Mouse (Mus musculus) liver, embryonic 11.5 days (tissue): Measurements from ENCODE around the gene Snrnp35. TPM values are rescaled to one million over a fixed set of nuclear protein-coding genes. Genes with fewer than 3 reads are reported as not detected.
"Not testable (repeated sequence)": the region's sequence is repeated elsewhere in the genome, so short reads cannot be mapped to it uniquely, and the experiment has no call there.

ENCODE experiments used
- ATAC-seq: fragments of 200-750 bp; cut with Nextera tagmentation; replicated peaks from 2 replicates; pipeline ENCODE4 v1.8.0; 2017; ENCODE audit warnings: moderate number of reproducible peaks, mild to moderate bottlenecking, moderate TSS enrichment, moderate library complexity; ENCODE audit not compliant: low FRiP score
- DNase-seq: peaks from one replicate; pipeline ENCODE4 v3.0.0-alpha.2; 2017; ENCODE audit warnings: low spot score
- H3K27ac ChIP-seq: fragments of 300-500 bp; sonication (generic); 2 replicates; pipeline ENCODE4 v1.5.1; 2014; ENCODE audit warnings: mild to moderate bottlenecking, low read depth, low read length, control low read depth
- H3K27me3 ChIP-seq: fragments of 300-500 bp; sonication (generic); replicated peaks from 2 replicates; pipeline ENCODE4 v1.6.1; 2014; ENCODE audit warnings: low read length, mixed read lengths; ENCODE audit not compliant: control insufficient read depth, insufficient read depth
- H3K36me3 ChIP-seq: fragments of 300-500 bp; sonication (generic); 2 replicates; pipeline ENCODE4 v1.6.1; 2014; ENCODE audit warnings: mild to moderate bottlenecking, low read length, moderate library complexity, mixed read lengths; ENCODE audit not compliant: control insufficient read depth, insufficient read depth
- H3K4me1 ChIP-seq: fragments of 300-500 bp; sonication (generic); replicated peaks from 2 replicates; pipeline ENCODE4 v1.6.1; 2014; ENCODE audit warnings: low read length, mixed read lengths; ENCODE audit not compliant: control insufficient read depth, insufficient read depth
- H3K4me2 ChIP-seq: fragments of 300-500 bp; sonication (generic); 2 replicates; pipeline ENCODE4 v1.6.1; 2014; ENCODE audit warnings: mild to moderate bottlenecking, control low read depth, moderate library complexity
- H3K4me3 ChIP-seq: fragments of 300-500 bp; sonication (generic); 2 replicates; pipeline ENCODE4 v1.5.1; 2014; ENCODE audit warnings: low read depth, low read length, control low read depth
- H3K9ac ChIP-seq: fragments of 300-500 bp; sonication (generic); 2 replicates; pipeline ENCODE4 v1.6.1; 2014; ENCODE audit warnings: low read depth, low read length, control low read depth
- H3K9me3 ChIP-seq: fragments of 300-500 bp; sonication (generic); 2 replicates; pipeline ENCODE4 v1.6.1; 2016; ENCODE audit warnings: low read length, inconsistent platforms, mixed read lengths; ENCODE audit not compliant: control insufficient read depth
- WGBS: fragments of 180-500 bp; shearing (Covaris S2); extraction: QIAGEN DNeasy Blood & Tissue Kit; methylation state at CpG from one replicate; pipeline ENCODE4 v1.1.7; 2014; 5-methylcytosine and 5-hydroxymethylcytosine counted together
- polyA plus RNA-seq: library from polyadenylated mRNA; unstranded; fragments of >200 nt; fragmentation: Nextera tagmentation; extraction: Ambion mirVana; gene quantifications from 2 replicates; pipeline ENCODE4 v1.2.1, GENCODE M21; 2014

Snrnp35 gene
- polyA plus RNA-seq, 1 experiment from 2014 or later, result 14.0 TPM

GRCm38 (mm10) chr5:124499001-124499400 lies 16.1 kb downstream of the Snrnp35 start:
- H3K4me3 ChIP-seq, result no peak overlapping the region
- no peak overlapping the region for H3K27ac ChIP-seq
- H3K9me3 ChIP-seq, result no peaks in the 10 kb centered on the region
- WGBS, result 35% methylated on average over 5 of the region's 5 CpGs
- DNase-seq (no peak), ATAC-seq (peak; percentile 61; the same call in 1 of the 2 replicates)
- no peak overlapping the region; the same call in 1 of the 2 replicates for H3K4me2 ChIP-seq
- H3K36me3 ChIP-seq, result peaks cover 5% of the 10 kb centered on the region
- H3K4me1 ChIP-seq, result peaks cover 20% of the 10 kb centered on the region
- no peaks in the 10 kb centered on the region for H3K27me3 ChIP-seq
- H3K9ac ChIP-seq, result no peak overlapping the region

- H3K9me3 ChIP-seq, H3K4me3 ChIP-seq, H3K27me3 ChIP-seq, H3K4me2 ChIP-seq, H3K27ac ChIP-seq, DNase-seq, H3K9ac ChIP-seq, H3K36me3 ChIP-seq, ATAC-seq: not testable (repeated sequence)
- 76% methylated on average over 2 of the region's 4 CpGs for WGBS
- H3K4me1 ChIP-seq, result peaks cover 20% of the 10 kb centered on the region
Measured at GRCm38 (mm10) chr5:124500037-124500436, 17.1 kb downstream of the Snrnp35 start.

- H3K9ac ChIP-seq, result no peak overlapping the region
- 86% methylated on average over 3 of the region's 3 CpGs for WGBS
- no peak overlapping the region for H3K4me2 ChIP-seq
- DNase-seq, result no peak
- no peak overlapping the region for H3K27ac ChIP-seq
- H3K4me3 ChIP-seq, result no peak overlapping the region
- no peaks in the 10 kb centered on the region for H3K27me3 ChIP-seq
- ATAC-seq, result no peak
- H3K4me1 ChIP-seq, result peaks cover 20% of the 10 kb centered on the region
- H3K9me3 ChIP-seq, result no peaks in the 10 kb centered on the region
- peaks cover 5% of the 10 kb centered on the region for H3K36me3 ChIP-seq
Measured at GRCm38 (mm10) chr5:124500573-124500972, 17.6 kb downstream of the Snrnp35 start.

GRCm38 (mm10) chr5:124501541-124501940 lies 18.6 kb downstream of the Snrnp35 start:
- no peak overlapping the region for H3K9ac ChIP-seq
- 83% methylated on average over 10 of the region's 10 CpGs for WGBS
- H3K27me3 ChIP-seq, result no peaks in the 10 kb centered on the region
- H3K9me3 ChIP-seq, result no peaks in the 10 kb centered on the region
- no peak for DNase-seq
- no peak overlapping the region for H3K4me2 ChIP-seq
- no peak overlapping the region for H3K4me3 ChIP-seq
- peaks cover 20% of the 10 kb centered on the region for H3K4me1 ChIP-seq
- peaks cover 5% of the 10 kb centered on the region for H3K36me3 ChIP-seq
- no peak for ATAC-seq
- no peak overlapping the region for H3K27ac ChIP-seq

- Histone ChIP-seq H3K27me3 (no peaks in the 10 kb centered on the region), H3K4me3 (no peak overlapping the region), H3K9me3 (no peaks in the 10 kb centered on the region), H3K4me2 (no peak overlapping the region), H3K9ac (no peak overlapping the region), H3K27ac (no peak overlapping the region), H3K36me3 (peaks cover 5% of the 10 kb centered on the region), H3K4me1 (peaks cover 7% of the 10 kb centered on the region)
- DNase-seq (no peak), ATAC-seq (no peak)
- WGBS, result 60% methylated on average over 14 of the region's 14 CpGs
Measured at GRCm38 (mm10) chr5:124503742-124504141, 20.8 kb downstream of the Snrnp35 start.

- H3K4me3 ChIP-seq, result no peak overlapping the region
- no peaks in the 10 kb centered on the region for H3K9me3 ChIP-seq
- DNase-seq (no peak), ATAC-seq (no peak)
- no peak overlapping the region for H3K4me2 ChIP-seq
- no peaks in the 10 kb centered on the region for H3K4me1 ChIP-seq
- peaks cover 7% of the 10 kb centered on the region; the same call in 1 of the 2 replicates for H3K36me3 ChIP-seq
- H3K27me3 ChIP-seq, result no peaks in the 10 kb centered on the region
- 90% methylated on average over 4 of the region's 4 CpGs for WGBS
- H3K27ac ChIP-seq, result no peak overlapping the region
- H3K9ac ChIP-seq, result no peak overlapping the region
Measured at GRCm38 (mm10) chr5:124505235-124505634, 22.3 kb downstream of the Snrnp35 start.

GRCm38 (mm10) chr5:124506731-124507359 lies 23.9 kb downstream of the Snrnp35 start:
- Histone ChIP-seq H3K9ac (no peak overlapping the region), H3K27ac (no peak overlapping the region), H3K27me3 (no peaks in the 10 kb centered on the region), H3K4me3 (no peak overlapping the region), H3K4me2 (no peak overlapping the region), H3K9me3 (no peaks in the 10 kb centered on the region), H3K4me1 (no peaks in the 10 kb centered on the region), H3K36me3 (0 out of 2 replicates have a peak, but pooled peaks cover 2% of the 10 kb centered on the region)
- ATAC-seq (no peak), DNase-seq (no peak)
- WGBS, result 50% methylated on average over 10 of the region's 10 CpGs

GRCm38 (mm10) chr5:124509200-124509599 lies 26.3 kb downstream of the Snrnp35 start:
- H3K9ac ChIP-seq, result no peak overlapping the region
- peaks cover 5% of the 10 kb centered on the region for H3K36me3 ChIP-seq
- 85% methylated on average over 6 of the region's 6 CpGs for WGBS
- DNase-seq, result no peak
- ATAC-seq, result no peak
- H3K9me3 ChIP-seq, result no peaks in the 10 kb centered on the region
- no peaks in the 10 kb centered on the region for H3K27me3 ChIP-seq
- H3K4me1 ChIP-seq, result no peaks in the 10 kb centered on the region
- no peak overlapping the region for H3K4me2 ChIP-seq
- no peak overlapping the region for H3K27ac ChIP-seq
- H3K4me3 ChIP-seq, result no peak overlapping the region

- Histone ChIP-seq H3K27ac (no peak overlapping the region), H3K4me1 (no peaks in the 10 kb centered on the region), H3K9me3 (no peaks in the 10 kb centered on the region), H3K4me2 (no peak overlapping the region), H3K4me3 (no peak overlapping the region), H3K27me3 (no peaks in the 10 kb centered on the region), H3K36me3 (peaks cover 6% of the 10 kb centered on the region), H3K9ac (no peak overlapping the region)
- ATAC-seq, result no peak
- WGBS, result 64% methylated on average over 12 of the region's 12 CpGs
- DNase-seq, result no peak
Measured at GRCm38 (mm10) chr5:124509742-124510237, 26.9 kb downstream of the Snrnp35 start.
